ENCODE assay signal across 18 mouse cellular contexts in genomic region chr14:16528631-16529030, GRCm38 (mm10).
"Had no signal": no experiment of that assay in that cellular context is flagged by ENCODE, and none has a peak within 500 bp of the region (broad histone marks: within the 10 kb centered on the region; RNA-seq: fewer than 3 reads in every experiment).

No protein-coding gene starts in this region.

- H3K4me1 ChIP-seq: midbrain, embryonic 10.5 days; midbrain, embryonic 12.5 days; midbrain, embryonic 15.5 days; neural tube, embryonic 15.5 days had no signal

- DNase-seq: lung, adult 18-20 months; lung, embryonic 14.5 days; lung, postnatal 10 days; lung, postnatal 4 days; retina, postnatal 1 day; right cerebral cortex, adult 18-20 months; right cerebral cortex, postnatal 25 days; right cerebral cortex, postnatal 4 days; spleen, adult 18-20 months; thymus, adult 18-20 months; thymus, postnatal 14 days; thymus, postnatal 36 days had no signal

- ATAC-seq: midbrain, embryonic 15.5 days had no signal

- H3K27me3 ChIP-seq: midbrain, embryonic 12.5 days; midbrain, embryonic 15.5 days; neural tube, embryonic 13.5 days; neural tube, embryonic 15.5 days had no signal

- H3K36me3 ChIP-seq: midbrain, embryonic 10.5 days; midbrain, embryonic 12.5 days; midbrain, embryonic 15.5 days; neural tube, embryonic 13.5 days; neural tube, embryonic 15.5 days had no signal

- H3K9me3 ChIP-seq: midbrain, embryonic 10.5 days; midbrain, embryonic 12.5 days; midbrain, embryonic 15.5 days; neural tube, embryonic 13.5 days; neural tube, embryonic 15.5 days had no signal

- H3K9ac ChIP-seq: lung, embryonic 14.5 days; midbrain, embryonic 12.5 days; midbrain, embryonic 15.5 days; neural tube, embryonic 13.5 days; neural tube, embryonic 15.5 days had no signal

- H3K4me3 ChIP-seq: midbrain, embryonic 10.5 days; midbrain, embryonic 12.5 days; midbrain, embryonic 15.5 days; myocyte; neural tube, embryonic 13.5 days; neural tube, embryonic 15.5 days had no signal

- H3K4me2 ChIP-seq: lung, embryonic 14.5 days; midbrain, embryonic 12.5 days; midbrain, embryonic 15.5 days; neural tube, embryonic 13.5 days; neural tube, embryonic 15.5 days had no signal

- H3K27ac ChIP-seq: midbrain, embryonic 10.5 days; midbrain, embryonic 12.5 days; midbrain, embryonic 15.5 days; neural tube, embryonic 13.5 days; neural tube, embryonic 15.5 days had no signal
